Mouse (Mus musculus) lung, postnatal 10 days (tissue): Measurements from ENCODE around the gene Zfp81.
A peak's percentile ranks its signal among the peaks of the same experiment; 100 is the strongest.
"Not testable (repeated sequence)": the region's sequence is repeated elsewhere in the genome, so short reads cannot be mapped to it uniquely, and the experiment has no call there.

ENCODE experiments used
- DNase-seq: peaks from one replicate; pipeline ENCODE4 v3.0.0; 2021

The Zfp81 gene

DNA sequence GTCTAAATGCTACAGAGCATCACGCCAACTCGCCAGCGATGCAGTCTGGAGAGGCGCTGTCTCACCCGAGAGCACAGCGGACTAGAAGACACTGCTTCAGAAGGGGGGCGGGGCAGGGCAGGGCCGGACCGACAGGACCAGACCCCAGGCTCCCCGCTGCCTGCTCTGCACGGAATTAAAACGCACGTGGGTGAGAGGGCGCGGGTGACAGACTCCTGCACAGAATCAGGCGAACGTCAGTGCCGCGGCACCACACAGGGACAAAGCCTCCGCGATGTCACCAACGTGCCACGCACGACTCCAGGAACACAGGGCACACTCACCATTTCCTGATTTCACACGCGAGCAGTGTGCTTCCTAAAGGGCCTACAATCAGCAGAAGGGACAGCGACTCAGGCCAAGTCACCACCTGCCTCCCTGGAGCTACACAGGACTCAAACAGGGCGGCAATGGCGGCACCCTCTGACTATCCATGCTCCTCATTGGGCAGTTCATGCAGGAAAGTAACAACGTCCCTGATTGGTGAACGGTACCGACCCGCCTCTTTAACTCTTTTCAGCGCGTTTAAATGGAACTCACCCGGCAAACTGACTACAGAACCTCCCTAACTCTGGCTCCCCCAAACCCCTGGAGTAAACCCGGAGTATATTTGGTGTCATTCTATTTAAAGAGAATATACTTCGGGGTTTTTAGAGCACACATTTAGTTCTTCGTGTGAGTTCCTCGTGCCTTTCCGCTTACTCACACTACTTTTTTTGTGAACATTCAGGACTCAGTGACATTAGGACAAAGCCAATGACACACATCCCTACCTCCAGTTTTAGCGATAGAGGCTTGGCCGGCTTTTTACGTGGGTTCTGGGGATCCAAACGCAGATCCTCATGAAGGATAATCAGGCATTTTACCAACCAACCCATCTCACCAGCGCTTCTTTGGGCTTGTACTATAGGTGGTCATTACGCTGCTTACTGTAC, at the start of gene Zfp81:
Zfp81 (minus strand) TSS at position 468 of the 974 bp plus-strand sequence.
- DNase-seq: peak; percentile 93

DNA sequence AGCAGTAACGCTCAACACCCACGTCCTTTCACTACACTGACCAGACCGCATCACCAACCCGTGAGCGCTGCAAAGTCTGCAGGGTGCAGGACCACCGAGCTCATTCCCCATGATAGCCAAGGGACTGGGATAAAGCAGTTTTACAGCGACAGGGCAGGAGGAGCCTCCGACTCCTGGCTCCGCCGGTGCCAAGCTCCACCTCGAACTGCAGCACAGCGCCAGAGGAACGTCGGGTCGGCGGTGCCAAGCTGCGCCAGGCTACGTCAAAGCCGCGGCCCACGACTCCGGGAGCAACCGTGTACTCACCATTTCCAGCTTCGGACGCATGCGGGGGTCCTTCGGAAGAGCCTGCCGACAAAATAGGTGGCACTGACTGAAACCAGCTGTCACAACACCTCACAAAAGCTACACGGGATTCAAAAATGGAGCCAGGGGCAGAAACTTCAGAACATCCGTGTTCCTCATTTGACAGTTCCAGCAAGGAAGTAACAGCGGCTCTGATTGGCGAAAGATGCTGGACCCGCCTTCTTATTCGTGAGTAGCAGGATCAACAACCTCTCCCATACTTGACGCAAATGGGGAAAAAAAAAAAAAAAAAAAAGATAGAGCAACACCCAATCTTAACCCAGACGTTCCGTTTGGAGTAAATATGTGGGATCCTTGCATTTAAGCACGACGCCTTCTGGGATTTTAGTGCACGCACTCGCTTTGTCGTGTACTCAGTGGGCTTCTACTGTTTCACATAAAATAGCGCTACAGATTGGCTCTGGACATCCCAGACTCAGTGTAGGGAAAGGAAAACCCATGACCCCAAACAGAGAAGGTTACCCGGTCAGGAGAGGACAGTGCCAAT, 35.7 kb upstream of the Zfp81 start, which contains the start of gene Zfp101:
Zfp101 (minus strand) TSS at position 460 of the 853 bp plus-strand sequence.
- DNase-seq: peak; percentile 97

DNA sequence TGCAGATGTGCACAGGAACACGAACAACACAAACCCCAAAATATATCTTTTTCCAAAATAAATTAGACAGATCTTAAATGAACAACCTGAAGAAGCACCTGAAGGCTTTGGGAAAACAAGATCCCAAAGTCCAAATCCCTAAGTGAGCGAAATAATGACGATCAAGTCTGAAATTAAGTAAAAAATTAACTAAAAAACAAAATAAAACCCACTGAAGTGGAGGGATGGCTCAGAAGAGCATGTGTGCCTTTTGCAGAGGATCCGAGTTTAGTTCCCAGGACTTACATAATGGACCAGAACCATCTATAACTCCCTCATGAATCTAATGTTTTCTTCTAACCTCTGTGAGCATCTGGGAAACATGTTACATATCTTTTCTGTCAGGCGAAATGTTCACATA, 33.6 kb upstream of the Zfp81 start:
- no peak for DNase-seq

DNA sequence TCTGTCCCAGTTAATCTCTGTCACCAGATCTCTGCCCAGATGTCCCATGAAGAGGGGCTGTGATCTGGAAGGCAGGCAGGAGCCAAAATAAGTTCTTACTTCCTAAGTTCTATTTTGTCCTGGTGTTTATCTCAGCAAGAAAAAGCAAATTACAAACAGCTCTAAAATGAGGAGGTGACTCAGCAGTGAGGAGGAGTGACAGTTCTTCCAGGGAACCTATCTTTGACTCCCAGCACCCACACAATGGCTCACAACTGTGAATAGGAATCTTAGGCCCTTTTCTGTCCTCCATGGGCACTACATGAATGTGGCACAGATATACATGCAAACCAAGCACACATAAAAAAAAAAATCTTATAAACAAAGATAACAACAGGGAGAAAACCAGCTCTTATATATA, 27.0 kb upstream of the Zfp81 start:
- DNase-seq: no peak

DNA sequence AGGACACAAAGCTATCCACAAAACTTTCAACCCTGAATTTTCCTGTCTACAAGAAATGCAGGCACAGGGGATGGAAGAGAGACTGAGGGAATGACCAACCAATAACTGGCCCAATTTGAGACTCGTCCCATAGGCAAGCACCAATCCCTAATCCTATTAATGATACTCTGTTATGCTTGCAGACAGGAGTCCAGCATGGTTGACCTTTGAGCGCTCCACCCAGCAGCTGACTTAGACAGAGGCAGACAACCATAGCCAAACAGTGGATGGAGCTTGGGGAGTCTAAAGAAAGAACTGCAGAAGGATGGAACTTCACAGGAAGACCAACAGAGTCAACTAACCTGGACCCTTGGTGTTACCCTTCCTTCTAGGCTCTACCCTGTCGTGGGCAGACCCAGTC, 14.1 kb upstream of the Zfp81 start:
- no peak for DNase-seq

DNA sequence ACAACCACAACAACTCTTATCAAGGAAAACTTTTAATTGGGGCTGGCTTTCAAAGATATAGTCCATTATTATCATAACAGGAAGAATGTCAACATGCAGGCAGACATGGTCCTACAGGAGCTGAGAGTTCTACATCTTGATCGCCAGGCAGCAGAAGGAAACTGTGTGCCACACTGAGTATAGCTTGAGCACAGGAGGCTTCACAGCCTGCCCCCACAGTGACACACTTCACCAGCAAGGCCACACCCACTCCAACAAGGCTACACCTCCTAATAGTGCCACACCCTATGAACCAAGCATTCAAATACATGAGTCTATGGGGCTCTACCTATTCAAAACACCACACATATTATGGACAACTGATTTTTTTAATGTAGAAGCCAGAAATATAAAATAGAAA, 5.7 kb downstream of the Zfp81 start:
- no peak for DNase-seq

DNA sequence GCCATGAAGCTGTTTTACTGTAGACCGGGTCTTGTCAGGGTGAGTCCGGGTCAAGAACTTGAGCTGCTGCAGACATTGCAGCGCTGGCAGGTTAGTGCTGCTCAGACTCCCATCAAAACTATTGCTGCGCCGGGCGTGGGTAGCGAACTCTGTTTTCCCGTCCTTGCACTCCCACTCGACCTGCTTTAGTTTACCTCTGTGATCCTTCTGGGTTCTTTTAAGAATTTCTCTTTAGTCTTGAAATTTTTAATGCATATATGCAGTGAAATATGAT, 68.9 kb downstream of the Zfp81 start:
- not testable (repeated sequence) for DNase-seq

DNA sequence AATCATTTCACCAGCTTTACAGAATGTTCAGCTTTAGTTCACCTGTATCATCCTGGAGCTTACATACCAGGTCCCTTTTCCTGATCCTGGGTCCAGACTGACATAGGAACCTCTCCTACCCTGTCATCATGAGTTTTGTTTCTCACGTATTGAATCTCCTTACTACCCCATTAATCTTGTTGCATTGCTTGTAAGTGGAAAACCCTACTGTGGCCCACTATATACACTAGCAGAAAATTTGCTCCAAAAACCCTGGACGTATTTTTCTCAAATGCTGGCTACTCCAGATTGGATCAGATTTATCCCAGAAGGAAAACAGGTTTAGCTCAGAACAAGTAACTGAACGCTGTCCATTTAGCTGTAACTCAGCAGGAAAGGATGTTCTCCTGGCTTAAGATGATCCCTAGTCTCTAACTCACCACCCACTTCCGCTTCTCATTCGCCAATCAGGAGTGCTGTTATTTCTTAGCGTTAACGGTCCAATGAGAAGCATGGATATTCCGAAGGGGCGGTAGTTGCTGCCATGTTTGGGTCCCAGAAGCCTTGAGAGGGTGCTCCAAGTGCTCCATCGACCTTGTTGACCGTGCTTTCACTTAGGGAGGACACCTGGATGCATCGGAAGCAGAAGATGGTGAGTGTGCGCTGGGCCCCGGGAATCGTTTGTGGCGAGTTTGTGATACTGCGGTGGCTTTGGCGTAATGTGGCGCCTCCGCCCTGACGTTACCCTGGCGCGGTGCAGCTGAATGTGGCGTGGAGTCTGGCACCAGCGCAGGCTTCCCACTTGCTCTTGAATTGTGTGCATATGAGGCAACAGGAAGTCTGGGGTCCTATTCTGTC, 69.4 kb downstream of the Zfp81 start, which contains the start of gene Zfp955b:
Zfp955b (plus strand) TSS at position 506 of the 837 bp plus-strand sequence.
- not testable (repeated sequence) for DNase-seq
